Mouse (Mus musculus): ENCODE measurements around the gene Trim40.
A peak's percentile ranks its signal among the peaks of the same experiment; 100 is the strongest.
"Not testable (repeated sequence)": the region's sequence is repeated elsewhere in the genome, so short reads cannot be mapped to it uniquely, and the experiment has no call there.

The Trim40 gene

DNA sequence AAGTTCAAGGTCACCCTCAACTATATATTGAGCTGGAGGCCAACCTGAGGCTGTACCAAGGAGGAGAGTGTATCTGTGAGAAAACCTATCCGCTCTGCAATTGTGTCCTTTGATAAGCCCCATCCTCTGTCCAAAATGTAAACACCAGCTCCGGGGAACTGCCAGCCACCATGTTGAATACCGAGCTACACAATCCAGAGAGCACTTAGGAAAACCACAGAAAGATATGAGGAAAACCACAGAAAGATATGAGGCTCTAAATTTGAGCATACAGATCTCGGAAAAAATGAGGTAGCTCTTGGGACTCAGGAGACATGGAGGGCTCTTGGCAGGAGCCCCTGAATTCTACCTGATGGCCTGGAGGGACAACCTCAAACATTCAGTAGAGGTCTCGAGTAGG is 3.5 kb upstream of the Trim40 start:
- no peak for DNase-seq (ENCODE audit: low read depth, low spot score)

DNA sequence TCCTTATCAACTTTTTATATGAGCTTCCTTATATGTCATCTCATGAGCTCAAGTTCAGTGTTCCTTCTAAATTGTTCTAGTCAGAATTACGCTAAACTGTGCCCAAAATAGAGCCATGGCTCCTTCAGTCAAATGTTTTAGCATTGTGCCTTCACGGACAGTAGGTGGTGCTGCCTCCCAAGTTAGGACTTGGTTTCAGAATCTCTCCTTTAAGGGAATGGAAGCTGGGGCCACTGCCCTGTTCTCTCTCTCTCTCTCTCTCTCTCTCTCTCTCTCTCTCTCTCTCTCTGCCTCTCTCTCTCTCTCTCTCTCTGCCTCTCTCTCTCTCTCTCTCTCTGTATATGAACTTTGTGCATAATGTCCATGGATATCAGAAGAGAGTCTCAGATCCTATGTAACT is 2.4 kb upstream of the Trim40 start:
- DNase-seq (ENCODE audit: low read depth, low spot score): peak; percentile 17

DNA sequence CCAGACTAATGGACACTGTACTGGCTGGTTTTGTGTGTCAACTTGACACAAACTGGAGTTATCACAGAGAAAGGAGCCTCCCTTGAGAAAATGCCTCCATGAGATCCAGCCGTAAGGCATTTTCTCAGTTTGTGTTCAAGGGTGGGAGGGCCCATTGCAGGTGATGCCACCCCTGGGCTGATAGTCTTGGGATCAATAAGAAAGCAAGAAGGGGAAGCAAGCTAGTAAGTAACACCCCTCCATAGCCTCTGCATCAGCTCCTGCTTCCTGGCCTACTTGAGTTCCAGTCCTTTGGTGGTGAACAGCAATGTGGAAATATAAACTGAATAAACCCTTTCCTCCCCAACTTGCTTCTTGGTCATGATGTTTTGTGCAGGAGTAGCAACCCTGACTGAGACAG is 1.6 kb upstream of the Trim40 start:
- not testable (repeated sequence) for DNase-seq (ENCODE audit: low read depth, low spot score)

DNA sequence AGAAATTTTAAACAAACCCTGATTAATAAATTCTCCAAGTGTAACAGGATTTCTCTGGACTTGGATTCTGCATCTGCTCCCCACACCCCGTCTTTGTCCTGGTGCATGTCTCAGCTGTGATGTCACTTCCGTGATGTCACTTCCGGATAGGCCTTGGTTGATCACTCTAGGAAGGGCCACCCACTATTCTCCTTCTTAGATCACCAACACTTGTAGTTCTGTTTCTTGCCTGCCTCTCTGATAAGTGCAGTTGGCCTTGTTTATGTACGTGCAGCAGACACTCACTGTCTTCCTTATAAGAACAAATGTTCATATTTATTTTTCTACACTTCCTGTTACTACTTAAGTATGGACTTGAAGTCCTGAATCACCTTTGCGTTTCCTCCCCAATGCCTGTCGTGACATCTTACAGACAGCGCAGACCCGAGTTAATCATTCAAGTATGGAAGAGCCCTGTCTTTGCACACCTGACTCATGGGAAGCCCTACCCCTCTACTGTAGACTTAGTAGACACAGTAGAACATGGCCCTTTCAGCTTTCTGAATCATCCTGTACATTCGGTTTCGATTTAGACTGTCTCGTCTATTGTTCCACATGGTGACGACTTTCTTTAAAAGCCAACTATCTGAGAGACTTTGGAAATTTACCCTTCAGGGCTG is 4.7 kb downstream of the Trim40 start:
- no peak for DNase-seq (ENCODE audit: low read depth, low spot score)

DNA sequence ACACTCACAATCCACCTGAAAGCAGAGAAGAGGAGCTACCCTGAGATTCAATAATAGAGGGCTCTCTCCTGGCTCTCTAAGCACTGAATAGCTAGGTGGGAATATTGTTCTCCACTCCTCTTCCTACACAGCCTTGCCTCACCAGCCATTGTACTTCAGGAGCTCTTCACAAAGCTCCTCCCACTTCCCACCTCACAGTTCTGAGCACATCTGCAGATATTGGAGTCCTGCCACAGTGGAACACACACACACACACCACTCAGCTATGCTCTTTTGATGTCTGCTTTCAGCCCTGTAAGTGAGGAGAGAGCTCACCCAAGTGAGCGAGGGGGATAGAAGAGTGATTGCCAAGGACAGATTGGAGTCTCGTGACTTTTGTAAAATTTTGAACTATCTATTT is 6.6 kb downstream of the Trim40 start:
- DNase-seq (ENCODE audit: low read depth, low spot score): no peak

DNA sequence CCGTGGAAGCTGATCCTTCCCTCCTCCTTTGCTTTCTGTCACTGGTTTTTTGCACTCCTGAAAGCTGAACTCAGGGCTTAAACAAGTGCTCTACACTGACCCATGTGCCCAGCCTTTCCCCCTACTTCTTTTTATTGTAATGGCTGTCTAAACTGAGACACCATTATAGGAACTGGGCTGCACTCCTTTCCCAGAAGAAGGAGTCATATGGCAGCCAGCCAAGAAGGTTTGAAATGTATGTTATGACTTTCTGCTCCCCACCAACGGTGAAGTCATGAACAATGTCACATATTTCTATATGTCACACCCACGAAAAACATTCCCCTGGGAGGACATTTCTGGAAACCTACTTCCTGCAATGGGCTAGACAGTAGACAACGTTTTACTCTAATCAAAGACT is 15.3 kb downstream of the Trim40 start:
- no peak for DNase-seq (ENCODE audit: low read depth, low spot score)

DNA sequence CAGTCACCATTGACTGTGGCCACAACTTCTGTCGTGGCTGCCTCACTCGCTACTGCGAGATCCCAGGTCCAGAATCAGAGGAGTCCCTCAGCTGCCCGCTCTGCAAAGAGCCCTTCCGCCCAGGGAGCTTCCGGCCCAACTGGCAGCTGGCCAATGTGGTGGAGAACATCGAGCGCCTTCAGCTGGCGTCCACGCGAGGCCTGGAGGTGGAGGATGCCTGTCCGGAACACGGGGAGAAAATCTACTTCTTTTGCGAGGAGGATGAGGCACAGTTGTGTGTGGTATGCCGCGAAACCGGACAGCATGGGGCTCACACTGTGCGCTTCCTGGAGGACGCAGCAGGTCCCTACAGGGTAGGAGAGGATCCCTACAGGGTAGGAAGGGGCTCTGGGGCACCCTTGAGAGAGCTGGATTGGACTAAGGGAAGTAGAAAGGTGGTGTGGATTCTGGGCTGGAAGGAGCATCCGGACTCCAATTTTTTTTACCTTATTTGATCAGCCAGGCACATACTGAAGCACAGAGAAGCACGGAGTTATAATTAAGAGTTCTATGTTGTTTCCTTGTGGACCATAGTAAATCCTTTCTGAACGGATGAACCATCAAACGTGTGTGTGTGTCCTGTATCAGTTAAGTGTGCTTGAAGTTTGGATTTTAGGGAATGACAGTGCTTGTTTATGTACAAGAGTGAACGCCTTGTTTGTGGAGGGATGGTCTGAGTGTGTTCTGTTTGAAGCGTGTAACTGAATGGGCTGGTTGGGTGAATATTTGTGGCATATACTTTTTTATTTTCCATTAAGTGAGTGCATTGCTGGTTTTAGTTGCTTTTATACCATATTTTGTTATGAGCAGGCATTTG is 19.7 kb downstream of the Trim40 start:
- DNase-seq (ENCODE audit: low read depth, low spot score): no peak

DNA sequence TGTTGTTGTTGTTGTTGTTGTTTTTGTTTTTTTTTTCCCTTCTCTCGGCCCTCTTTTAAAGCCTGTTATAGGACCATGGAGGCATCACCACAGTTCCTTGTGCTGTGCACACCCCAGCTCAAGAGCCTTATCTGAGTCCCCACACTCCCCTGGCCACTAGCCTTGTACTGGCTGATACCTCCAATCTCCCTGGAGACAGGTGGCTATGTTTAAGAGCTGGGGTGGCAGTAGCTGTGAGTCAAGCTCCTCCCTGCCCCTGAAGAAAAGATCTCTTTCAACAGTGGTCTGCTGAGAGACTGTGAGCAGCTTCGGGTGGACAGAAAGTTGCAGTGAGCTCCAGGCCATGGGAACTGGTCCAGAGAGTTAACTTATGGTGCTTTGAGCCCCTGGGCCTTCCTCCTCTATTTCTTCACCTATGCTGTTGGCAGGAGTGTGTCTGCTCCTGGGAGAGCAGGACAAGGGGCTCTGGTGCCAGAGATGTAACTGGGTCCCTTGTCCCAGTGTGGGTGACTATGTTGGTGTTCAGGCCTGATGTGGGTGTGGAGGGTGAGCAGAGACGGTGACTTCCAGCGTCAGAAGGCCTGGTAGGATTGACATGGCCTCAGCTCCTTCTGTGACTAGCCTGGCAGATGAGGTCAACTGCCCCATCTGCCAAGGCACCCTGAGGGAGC is 20.5 kb downstream of the Trim40 start, which contains the start of gene Trim10:
TSS of gene Trim10 (plus strand) at position 291 of the 671 bp plus-strand sequence.
- no peak for DNase-seq (ENCODE audit: low read depth, low spot score)

DNA sequence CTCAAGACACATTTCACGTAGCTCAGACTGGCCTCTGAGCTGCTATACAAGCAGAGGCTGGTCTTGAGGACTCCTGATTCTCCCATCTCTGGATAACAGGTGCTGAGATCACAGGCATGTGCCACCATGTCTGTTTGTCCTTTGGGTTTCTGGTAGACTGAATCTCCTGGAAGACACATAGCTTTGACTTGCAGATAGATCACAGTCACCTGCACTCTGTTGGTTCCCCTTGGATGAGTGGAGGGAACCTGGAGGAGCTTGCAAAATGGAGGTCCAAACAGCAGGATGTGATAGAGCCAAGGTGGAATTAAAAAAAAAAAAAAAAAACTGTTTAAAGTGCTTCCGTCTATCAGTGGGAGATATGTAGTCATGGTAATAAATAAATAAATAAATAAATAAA is 21.1 kb downstream of the Trim40 start:
- no peak for DNase-seq (ENCODE audit: low read depth, low spot score)

DNA sequence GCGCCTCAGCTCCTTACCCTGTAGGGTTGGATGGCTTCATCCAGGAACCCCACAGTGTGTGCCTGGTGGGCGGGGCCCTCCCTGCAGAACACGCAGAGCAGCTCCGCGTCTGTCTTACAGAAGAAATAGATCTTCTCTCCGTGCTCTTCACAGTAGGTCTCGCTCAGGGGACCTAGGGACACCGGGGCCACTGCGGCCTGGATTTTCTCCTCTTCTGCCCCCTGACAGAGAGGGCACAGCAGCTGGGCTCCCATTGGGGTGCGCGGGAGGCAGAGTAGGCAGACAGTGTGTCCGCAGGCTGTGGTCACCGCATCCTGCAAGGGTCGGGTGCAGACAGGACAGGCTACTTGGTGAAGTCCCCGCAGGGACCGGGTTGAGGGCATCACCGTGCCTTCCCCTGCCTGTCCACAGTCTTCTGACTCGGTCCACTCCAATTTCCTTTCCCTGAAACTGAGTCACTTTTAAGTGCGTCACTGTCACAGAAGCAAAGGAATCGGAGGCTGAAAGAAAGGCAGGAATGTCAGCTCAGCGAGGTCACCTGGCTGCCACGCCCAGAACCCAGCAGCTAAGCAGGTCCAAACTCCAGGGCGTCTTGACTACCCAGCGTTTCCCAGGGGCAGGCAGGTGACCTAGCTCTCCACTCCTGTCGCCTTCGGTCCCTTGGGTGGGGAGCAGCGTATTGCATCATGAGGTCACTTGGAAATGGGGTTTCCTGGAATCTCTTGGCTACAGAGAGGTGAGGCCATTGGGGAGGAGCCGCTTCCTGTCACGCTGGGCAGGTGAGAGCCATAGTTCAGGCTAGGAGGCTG is 23.0 kb downstream of the Trim40 start, which contains the start of gene Trim15:
TSS of gene Trim15 (minus strand) at position 492 of the 809 bp plus-strand sequence.
- DNase-seq (ENCODE audit: low read depth, low spot score): no peak

DNA sequence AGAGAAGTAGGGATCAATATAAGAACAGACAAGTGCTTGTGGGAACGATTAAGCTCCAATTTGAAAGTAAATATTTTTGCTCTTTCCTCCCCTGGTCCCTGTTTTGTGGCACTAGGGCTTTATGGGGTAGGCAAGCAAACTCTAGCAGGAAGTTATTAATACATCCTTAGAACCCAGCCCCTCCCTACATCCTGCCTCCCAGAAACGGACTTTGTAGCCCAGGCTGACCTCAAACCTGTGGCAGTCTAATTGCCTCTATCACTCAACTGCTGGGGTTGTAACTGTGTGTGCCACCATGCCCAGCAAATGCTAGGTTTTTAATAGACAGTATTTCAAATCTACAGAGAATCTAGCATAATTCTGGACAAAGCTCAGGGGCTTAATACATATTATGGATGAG is 28.2 kb downstream of the Trim40 start:
- DNase-seq (ENCODE audit: low read depth, low spot score): no peak

DNA sequence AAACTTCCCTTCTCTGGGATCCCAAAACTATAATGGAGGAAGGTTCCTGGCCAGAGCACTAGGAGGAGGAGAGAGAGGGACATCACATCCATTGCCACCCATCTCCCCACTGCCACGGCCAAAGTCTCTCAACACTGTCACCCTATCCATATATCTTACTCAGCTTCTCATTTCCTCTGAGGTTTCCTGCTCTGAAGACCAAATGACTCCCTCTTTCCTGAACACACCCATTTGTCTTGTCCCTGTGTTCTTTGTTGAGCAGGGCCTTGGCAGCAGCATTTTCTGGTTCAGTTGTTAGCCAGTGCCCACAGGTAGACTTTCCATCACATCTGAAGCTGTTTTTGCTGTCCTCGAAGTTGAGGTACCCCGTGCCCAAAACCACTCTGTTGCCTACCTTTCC is 31.7 kb downstream of the Trim40 start:
- no peak for DNase-seq (ENCODE audit: low read depth, low spot score)

DNA sequence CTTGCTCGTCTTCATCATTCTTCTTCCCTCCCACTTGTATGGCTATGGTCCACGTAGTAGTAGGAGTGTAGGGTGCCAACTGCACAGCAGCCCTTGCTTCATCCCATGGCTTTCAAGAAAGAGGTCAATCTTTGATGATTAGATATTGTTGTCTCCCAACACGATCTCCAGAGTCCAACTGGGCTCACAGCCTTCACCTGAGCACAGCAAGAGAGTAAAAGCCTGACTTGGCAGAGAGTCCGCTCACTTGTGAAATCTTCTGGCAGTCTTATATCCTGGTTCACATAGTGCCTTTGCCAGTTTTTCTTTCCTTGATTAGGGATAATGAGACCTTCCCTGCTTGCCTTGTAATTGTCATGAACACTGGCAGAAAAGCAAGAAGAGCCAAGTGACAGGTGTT is 33.7 kb downstream of the Trim40 start:
- no peak for DNase-seq (ENCODE audit: low read depth, low spot score)

DNA sequence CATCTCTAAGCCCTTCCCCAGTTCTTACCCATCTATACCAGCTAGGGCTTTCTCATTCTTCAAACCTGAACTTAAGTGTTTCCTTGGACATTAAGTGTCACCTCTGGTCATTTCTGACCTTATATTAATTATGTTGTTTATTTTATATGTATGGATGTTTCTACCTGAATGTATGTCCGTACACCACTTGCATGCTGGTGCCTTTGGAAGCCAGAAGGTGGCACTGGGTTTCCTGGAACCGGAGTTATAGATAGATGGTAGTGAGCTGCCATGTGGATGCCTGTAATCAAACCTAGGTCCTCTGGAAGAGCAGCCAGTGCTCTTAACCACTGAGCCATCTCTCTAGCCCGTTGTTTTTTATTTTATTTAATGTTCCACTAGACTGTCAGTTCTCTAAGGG is 34.4 kb downstream of the Trim40 start:
- DNase-seq (ENCODE audit: low read depth, low spot score): no peak

DNA sequence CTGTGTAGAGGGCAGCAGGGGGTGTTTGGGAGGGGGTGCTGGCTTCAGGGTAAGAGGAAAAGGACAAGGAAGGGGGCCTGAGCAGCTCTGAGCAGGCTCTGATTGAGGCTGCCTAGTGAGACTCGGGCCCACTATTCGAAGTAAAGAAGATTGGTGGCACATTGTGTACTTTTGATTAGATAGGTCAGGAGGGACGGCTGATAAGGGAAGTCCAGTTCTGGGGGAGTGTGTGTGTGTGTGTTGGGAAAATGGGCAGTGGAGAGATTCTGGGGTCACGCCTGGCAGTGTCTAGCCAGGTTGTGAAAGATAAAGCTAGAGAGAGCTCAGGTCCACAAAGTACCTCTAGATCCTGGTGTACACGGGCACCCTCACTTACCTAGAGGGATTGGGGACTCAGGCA is 38.3 kb downstream of the Trim40 start:
- no peak for DNase-seq (ENCODE audit: low read depth, low spot score)

DNA sequence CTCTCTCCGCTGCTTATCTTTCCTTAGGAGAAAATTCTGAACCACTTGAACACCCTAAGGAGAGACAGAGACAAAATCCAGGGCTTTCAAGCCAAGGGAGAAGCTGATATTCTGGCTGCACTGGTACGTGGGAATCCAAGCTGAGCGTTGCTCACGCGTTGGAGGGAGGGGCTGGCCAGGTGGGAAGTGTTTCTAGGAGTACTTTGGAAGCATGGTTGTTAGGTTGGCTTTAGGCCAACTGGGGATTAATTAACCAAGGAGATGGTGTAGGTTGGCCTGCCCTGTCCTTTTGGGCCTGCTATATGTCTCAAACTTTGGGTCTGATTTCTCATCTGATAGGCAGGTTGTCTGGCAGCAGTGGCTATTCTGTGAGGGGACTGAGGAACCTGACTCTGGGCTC is 38.7 kb downstream of the Trim40 start:
- DNase-seq (ENCODE audit: low read depth, low spot score): no peak

DNA sequence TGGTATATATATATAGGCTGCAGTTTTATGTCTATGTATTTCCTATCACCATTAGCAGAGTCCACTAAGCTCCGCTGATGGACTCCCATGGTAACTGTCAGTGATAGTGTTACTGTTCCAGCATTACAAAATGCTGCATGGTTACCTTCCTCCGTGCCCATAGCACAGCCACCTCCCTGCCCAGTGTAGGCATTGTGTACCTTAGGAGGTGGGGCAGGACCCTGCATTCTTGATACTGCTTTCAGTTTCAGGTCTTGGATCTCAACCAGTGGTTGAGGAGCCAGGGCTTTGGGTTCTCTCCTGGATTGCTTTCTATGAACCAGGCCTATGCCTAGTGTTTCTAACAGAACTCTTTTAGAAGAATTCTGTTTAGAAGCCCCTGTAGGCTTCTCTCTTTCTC is 39.9 kb downstream of the Trim40 start:
- no peak for DNase-seq (ENCODE audit: low read depth, low spot score)

DNA sequence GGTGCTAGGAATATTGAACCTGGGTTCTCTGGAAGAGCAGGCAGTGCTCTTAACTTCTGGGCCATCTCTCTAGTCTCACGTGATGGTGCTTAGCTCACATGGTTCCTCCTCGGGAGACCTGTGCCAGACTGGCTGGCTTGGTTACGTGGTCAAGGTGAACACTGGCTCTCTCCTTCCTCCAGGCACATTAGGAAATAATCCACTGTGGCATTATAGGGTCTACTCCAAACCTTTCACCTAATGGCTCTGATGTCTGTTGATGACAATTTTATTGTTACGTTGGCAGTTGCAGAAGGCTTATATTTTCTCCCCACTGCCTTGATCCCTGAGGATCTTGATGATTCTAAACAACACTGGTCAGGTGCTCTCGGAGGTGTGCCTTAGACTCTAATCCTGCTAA is 41.0 kb downstream of the Trim40 start:
- DNase-seq (ENCODE audit: low read depth, low spot score): no peak

DNA sequence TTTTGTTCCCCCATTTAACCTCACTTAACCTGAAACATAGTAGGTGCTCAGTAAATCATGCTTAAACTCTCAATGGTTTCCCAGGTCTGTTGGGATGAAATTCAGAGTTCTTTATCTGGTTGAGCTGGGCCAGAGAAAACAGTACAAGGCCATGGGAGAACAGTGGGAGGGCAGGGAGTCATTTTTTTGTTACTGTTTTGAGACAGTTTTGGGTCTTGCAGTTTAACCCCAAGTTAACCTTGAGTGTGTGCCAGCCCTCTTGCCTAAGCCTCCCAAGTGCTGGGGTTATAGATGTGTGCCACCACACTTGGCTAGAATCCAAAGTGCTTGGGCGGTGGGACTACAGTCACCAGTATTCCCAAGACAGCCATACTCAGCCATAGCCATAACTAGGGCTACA is 45.2 kb downstream of the Trim40 start:
- DNase-seq (ENCODE audit: low read depth, low spot score): no peak

DNA sequence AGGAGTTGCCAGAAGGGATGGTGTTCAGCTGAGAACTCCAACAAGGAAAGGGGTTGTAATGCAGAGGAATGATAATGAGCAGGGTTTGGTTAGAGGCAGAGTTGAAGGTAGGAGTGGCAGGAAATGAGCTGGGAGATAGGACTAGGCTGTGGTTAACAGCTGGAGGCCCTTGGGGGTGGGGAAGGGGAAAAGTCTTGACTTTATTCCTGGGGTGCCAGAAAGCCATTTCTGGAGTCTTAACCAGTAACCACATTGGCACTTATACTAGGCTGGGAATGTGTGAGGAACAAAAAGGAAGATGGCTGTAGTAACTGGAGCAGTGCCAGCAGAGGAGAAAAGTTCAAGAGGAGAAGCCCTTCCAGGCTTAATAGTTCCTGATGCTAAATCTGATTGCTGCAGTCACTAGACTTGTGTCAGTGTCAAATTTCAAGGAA is 45.6 kb downstream of the Trim40 start:
- DNase-seq (ENCODE audit: low read depth, low spot score): no peak

DNA sequence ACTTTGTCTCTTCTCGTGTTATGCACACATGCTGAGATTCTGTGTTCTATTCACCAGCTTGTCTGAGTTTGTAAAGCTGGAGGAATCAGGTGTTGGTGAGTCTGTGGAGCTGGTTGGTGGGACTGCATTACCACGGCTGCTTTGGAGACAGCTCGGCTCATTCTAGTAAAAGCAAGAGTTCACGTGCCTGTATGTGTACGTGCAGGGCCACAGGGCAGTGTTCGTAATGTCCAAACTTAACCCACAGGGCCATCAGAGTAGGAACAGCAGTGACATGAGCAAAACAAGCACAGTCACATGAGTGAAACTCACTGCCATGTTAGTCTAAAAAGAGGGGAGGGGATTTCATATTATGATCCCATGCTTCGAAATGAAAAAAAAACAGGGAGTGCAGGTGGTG is 46.2 kb downstream of the Trim40 start:
- no peak for DNase-seq (ENCODE audit: low read depth, low spot score)

DNA sequence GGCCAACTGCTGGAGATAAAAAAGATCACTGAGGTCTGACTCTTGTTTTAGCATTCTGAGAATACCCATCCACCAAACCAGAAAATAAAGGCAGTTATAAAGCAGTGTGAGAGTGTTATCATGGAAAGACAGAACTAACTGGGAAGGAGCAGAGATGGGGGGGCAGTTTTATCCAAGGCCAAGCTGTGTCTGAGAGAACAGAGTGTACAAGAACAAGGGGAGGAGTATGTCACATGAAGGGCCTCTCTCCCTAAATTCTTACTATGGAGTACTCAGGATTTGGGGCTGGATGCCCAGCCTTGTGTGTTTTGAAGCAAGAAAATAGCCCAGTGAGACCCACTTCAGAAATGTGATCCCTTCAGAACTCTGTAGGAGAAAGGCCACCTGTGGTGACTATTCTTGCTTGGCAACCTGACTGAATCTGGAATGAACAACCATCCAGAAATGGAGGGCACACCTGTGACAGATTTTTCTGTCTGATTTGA is 48.9 kb downstream of the Trim40 start:
- DNase-seq (ENCODE audit: low read depth, low spot score): no peak
